Mouse (Mus musculus) layer of hippocampus, postnatal 36 days (tissue): ENCODE measurements at regions not wholly inside any gene's neighbourhood (a gene's known extent, or its start where the extent isn't known, plus 50 kb on each side); places are given as distances from the start of the nearest gene placed in this dataset.

Experiments used
- DNase-seq, 2 experiments: peaks; one replicate each; pipeline ENCODE4 v3.0.0; 2022

DNA sequence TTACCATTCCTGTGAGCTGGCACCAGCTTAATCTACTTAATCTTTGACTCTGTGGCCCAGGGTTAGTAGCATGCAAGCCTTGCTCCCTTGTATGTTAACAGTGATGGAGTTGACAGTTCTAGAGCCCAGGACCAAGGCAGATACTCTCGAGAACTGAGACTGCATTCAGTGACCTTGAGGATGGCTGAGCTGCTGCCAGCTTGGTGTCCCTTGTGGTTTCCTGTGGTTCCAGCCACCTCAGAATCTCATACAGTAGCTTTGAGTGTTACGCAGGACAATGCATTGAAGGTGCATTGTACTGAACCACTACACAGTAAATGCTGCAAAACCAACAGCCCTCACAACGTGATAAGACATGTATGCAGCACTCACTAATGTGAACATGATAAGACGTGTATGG, 90.6 kb downstream of the Zfp706 start:
- DNase-seq = no peak

DNA sequence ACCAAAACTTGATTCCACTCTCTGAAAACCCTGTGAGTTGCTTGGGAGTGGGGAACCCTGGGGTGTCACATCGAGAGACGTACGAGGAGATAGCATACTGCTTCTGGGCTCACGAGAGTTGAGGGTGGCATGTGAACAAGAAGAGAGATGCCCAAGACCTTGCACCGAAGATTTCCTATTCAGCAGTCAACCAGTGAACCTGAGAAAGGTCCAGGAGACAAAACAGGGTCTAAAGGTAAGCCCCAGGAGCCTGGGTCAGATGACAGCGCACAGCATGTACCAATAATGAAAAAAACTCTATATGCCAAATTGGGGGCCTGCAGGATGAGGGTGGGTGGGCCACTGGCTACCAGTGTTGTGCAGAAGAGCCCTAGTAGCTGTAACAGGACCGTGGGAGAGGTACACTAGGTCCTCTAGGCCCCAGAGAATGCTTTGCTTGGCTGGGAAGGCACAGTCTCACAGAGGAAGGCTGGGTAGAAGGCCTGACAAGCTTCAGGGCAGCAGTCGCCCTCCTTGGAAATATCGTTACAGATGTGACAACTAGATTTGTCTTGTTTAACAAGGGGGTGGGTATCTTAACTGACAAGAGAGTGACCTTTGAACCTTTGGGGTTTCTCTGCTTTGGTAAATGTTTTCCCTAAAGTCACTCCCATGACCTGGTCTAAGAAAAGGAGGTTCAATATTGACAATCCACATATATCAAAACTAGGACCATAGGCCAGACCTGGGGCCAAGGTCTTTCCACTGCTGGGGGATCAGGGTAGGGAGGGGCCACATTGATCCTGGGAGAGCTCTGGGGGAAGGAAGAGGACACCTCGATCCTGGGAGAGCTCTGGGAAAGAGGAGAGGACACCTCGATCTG, 93.1 kb downstream of the Zfp706 start:
- no peak for DNase-seq

DNA sequence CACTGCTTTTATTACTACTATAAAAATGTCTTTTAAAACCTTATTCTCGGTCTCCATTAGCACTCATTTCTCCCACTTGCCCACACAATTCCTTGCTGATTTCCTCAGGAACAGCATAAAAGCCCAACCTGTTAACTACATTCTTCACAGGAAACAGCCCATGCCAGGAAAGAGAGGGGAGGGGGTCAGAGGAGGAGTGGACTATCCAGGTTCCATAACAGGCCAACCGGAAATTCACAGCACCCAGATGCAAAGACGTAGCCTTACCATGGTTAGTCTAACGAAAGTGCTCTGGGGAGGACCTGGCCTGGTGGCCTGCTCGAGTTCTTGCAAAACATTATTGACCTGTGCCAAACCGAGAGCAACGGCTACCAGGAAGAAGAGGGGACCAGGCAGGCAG, 94.3 kb downstream of the Zfp706 start:
- no peak for DNase-seq

DNA sequence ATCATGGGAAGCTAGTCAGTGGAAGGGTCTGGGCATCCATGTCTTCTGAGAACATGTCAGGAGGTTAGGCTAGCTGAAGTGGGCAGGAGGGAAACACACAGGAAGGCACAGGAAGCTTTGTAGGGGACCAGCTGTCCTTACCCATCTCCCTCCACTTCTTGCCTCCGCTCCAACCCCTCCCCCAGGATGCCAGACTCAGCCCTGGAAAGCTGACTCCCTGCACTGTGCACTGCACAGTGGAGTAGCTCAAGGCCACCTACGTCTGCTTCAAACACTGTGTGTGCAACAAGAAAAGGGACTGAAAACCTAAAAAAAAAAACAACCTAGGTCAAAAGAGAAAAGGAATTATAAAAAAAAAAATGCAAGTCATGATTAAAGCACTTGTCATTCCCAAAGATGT, 97.3 kb downstream of the Zfp706 start:
- DNase-seq = no peak

DNA sequence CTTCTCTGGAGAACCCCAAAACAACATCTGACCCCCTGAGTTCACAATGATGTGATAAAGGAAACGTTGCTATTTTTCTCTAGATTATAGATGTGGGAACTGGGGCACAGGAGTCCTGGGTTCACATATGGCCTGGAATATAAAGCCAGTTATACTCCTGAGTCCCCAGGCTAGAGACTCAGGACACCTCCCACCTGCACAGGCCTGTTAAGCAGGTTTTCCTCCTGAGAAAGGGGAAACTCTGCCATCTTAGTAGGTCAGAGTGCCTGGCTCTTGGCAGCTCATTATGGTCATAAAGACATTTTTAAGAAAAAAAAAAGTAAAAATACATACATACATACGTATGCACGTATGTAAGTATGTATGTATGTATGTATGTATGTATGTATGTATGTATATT, 98.1 kb downstream of the Zfp706 start:
- DNase-seq = no peak

DNA sequence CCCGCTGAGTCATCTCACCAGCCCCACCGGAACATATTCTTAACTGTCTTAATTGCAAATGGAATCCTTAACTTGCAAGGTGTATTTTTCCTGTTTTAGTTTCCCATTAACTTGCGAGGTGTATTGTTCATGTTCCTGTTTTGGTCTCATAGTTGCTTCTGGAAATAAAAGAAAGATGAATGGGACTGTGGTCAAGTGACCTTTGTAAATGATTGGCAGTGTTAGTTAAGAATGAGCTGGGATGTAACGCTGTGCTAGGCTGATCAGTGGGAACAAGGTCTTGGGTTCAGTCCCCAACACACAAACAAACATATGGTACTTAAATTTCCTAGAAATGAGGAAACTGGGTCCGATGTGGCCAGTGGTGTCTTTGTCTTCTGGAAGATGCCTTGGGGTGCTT, 100.8 kb downstream of the Zfp706 start:
- no peak for DNase-seq

DNA sequence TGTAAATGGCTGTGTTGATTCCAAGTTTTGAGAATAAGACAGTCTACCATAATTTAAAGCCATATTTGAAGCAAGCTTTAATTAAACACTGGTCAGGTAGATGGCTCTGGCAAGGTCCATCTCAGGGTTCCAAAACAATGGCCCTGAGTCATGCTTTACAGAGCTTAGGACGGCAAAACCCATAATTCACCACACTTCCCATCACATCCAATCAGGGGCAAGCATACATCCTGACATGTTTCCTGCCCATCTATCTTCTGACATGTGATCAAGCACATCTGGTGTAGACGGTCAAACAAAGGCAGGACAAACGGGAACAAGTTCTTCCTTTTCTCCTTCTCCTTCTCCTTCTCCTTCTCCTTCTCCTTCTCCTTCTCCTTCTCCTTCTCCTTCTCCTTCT, 101.5 kb downstream of the Zfp706 start:
- DNase-seq = no peak

DNA sequence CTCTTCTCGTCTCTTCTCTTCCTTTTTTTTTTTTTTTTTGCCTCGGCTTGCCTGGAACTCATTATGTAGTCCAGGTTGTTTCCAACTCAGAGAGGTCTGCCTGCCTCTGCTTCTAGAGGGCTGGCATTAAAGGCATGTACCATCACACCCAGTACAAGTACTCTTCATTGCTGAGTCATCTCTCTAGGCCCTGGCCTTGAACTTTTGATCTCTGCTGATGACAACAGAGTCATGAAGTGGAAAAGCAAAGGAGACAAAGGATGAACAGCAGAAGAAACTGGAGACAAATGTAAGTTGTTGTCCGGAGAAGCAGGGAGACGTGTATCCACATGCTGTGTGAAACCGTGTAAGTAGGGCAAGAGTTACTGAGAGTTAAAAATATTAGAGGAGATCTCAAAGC, 103.7 kb downstream of the Zfp706 start:
- DNase-seq = no peak

DNA sequence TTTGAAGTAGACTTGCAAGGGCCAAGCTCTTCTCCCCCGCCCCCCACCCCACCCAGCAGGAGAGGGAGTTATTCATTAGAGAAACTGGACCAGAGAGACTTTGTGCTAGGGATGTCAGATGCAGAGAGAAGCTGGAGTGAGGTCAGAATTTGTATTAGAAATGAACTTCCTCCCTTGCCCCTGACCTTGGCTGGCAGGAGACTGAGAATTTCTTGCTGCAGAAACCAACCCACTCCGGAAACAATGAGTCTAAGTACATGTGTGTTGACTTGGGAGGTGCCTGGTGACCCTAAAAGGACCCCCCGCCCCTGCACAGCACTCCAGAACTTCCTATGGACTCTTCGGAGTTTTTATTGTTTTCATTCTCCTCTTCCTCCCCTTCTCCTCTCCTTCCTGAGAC, 104.3 kb downstream of the Zfp706 start:
- no peak for DNase-seq

DNA sequence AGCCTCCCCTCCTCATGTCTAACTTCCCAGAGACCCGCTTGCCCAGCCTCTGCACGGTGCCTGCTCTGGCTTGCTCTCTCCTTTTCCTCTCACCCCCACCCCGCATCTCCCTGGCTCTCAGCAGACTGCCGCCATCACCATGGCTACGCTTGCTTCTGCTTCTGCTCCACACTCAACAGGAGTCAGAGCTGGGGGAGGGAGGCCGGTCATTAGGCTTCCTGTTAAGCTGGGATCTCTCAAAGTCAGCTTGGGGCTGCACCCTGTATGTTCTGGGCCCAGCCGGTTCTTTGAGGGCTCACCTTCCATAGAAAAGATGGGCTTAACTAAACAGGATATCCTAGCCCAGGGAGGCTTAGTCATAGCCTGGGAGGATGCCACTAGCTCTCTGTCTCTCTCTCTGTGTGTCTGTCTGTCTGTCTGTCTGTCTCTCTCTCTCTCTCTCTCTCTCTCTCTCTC, 105.7 kb downstream of the Zfp706 start:
- DNase-seq = peak; percentile 76 to 77

DNA sequence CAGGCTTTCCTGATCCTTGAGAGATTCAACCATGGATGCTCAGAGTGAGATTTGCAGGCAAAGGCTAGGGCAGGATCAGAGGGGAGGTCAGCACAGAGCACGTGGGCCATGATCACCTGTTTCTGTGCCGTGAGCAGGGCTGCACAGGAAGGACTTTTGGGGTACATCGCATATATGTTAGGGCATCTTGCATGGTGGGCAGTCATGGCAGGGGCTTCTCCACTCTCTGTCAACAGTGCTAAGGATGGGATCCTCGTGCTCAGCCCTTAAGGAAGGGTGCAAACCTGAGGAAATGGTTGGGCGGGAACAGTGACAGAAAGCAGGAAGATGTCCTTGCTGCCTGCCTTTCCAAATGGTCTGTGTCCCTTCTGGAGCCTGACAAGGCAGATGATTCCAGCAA, 106.2 kb downstream of the Zfp706 start:
- DNase-seq = no peak

DNA sequence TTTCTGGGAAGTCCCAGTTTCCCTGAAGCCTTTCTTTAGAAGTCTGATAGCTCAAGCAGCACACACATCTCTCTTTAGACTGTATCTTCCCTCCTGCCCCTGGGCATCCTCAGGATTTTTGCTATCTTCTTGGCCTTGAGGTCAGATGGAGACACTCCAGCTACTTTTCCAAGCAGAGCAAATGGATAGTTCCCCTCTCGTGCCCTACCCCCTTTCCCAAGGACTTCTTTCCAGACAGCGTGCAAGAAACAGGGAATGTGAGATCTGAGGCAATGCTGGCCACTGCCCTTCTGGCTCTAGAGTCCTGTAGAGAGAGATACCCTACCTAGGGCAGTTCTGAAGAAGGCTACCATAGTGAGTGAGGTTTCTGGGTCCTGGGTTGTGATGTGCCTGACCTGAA, 106.6 kb downstream of the Zfp706 start:
- no peak for DNase-seq

DNA sequence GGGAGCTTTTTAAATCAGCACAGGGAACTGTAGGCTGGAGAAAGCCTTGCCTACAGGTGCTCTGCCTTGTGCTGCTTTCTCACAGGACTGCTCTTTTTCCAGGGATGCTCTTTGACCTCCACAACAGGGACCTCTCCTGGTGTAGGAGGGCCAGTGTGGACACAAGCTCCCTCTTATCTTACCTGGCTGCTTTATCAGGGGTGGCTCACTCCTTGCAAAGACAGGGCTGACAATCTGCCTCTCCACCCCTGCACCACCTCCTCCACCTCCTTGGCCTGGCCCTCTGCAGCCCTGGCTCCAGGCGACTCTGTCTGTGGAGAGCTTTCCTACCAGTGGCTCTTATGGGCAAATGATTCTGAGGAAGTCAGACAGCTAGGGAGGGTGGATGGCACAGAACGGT, 107.7 kb downstream of the Zfp706 start:
- DNase-seq = no peak

DNA sequence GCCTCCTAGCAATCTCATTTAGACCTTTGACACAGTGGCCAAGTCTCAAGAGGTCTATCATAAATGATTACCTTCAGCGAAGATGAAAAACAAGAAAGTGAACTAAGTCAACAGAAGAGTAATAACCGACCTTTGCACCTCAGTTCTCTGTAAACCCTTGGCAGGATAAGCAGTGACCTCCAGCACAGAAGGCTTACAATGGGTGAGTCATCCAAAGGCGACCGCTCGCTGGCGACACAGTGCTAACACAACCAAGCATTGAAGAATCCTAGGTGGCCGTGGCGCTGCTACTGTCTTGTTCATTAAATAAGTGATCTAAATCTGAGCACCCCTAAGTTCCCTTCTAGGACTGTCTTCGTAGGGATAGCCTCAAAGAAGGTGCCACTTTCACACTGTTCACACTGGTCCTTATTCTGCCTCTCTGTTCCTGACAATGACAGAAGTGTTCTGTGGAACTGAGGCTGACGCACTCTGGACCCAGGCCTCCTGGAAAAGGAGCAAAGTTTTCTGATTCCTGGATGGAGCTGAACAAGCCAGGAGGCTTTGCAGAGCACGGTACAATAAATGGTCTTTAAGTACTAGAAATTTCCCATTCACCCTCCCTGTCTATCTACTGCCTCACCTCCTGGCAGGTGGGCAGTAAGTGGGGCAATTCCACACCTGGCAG, 108.6 kb downstream of the Zfp706 start:
- no peak for DNase-seq

DNA sequence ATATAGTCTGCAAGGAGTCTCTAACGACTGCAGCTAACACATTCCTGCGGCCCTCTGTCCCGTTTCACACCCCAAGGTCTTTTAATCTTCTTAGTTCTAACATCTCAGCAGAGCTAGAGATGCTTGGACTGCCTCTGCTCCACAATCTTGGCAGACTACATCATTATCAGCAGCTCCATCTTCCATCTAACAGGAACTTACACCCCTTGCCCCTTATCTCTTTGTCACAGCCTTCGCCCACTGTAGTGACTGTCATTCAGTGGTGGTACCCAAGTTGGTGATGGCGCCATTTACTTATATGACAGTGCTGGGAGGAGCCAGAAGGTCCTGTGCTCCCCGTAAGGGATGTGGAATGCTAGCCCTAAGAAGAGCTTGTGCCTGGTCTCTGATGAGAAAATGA, 109.2 kb downstream of the Zfp706 start:
- DNase-seq = no peak

DNA sequence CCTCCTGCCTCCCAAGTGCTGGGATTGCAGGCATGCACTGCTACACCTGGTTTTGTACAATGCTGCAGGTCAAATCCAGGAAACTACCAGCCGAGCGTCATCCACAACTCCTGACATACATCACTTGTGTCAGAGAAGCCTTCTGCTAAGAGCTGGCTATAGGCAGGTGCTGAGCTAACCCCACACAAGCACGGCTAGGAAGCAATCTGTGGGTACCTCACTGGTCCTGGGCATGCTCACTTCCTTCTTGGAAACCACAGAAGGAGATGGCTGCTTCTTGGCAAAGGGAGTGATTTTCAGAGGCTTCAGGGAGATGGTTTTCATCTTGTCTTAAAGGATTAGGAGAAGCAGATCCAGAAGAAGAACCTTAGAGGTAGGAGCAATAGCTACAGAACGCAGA, 111.3 kb downstream of the Zfp706 start:
- DNase-seq = no peak

DNA sequence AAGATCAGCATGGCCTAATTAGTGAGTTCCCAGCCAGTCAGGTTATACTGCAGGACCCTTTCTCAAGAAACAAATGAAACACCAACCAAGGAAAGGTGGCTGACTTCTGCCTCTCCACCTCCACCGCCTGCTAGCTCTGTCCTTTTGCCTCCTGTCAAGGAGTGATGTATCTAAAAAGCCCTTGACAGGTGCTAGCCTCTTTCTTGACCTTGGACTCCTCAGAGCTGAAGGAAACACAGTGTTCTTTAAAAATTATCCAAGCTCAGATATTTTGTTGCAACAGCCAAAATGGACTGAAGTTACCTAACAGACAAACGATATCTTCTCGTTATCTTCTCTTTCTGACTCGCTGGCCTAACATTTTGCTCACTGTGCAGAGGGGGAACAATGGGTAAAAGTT, 112.5 kb downstream of the Zfp706 start:
- no peak for DNase-seq

DNA sequence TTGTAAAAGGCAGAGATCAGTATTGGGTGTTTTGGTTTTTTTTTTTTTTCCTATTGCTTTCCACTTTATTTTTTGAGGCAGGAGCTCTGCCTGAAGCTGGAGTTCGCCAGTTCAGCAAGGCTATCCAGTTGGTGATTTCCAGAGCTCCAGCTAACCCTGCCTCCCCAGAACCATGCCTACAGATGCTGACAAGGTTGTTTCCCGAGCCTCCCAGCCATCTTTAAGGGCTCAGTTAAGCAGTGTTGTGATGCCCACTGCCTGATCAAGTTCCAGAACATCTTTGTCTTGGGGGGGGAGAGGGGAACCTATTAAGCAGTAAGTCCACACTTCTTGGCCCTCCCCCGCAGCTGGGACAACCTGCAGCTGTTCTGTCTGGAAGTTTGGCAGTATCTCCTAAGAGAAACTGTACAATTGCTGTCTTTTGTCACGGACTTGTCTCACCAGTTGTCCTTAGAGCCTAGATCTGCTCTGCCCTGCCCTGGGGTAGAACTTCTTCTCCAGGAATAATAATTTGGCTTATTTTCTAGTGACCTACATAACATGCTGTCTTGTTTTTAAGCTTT, 114.1 kb downstream of the Zfp706 start:
- no peak for DNase-seq

DNA sequence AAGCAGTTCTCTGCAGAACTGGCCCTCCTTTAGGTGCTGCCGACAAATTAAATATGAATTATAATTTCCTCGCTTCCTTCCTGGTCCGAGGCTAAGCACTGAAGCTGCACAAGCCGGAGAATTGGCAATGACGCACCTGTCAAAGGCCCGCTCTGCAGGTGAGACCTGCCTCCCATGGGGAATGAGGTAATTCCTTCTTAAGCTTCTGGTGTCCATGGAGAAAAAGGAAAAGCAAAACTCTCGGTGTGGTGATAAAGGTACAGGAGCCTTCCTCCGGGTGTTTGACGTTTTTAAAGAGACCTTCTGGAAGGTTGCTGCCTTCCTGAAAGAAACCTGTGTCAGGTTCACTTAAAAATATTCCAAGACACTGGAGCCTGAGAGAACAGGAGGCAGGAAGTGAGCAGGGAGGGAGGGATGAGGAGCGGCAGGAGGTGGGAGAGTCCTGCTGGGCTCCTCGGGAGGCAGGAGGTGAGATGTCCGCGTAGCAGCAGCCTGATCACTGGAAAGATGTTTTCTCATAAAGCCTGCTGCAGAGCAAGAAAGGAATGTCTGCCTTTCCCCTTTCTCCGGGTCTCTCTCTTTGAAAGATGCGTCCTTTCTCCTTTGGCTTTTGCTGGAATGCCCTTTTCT, 114.9 kb downstream of the Zfp706 start:
- DNase-seq = no peak

DNA sequence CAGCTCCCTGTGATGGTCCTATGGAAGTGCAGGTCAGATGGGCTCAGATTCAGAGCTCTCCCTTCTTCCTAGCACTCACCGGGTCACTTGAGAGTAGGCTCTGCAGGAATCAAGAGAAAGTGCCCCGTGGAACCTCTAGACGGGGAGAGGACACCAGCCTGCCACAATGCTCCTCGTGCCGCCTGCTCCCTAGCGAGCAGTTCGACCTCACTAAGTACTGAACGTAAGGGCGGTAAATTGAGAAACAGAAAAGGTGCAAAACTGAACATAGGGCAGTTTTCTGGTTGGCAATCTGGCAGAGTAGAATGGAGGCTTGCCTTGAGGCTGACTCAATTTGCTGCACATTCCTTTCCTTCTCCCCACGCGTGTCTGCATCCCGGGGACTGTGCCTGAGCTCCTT, 115.7 kb downstream of the Zfp706 start:
- no peak for DNase-seq

DNA sequence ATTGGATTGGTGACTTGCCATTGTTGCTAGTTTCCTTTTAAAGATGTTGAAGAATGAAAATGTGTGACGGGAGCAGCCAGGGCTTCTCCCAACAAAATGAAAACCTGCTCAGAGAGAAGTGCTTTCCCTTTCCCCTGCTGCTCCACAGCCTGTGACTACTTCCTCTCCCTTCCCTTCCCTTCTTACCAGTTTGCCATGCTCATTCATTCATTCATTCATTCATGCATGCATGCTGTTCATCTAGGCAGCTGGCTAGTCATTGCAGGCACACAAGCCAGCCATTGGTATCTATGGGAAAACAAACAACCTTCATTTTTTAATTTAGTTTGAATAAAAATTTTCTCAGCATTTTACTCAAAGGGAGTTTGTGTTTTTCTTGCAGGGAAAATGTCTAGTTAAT, 116.3 kb downstream of the Zfp706 start:
- DNase-seq = no peak

DNA sequence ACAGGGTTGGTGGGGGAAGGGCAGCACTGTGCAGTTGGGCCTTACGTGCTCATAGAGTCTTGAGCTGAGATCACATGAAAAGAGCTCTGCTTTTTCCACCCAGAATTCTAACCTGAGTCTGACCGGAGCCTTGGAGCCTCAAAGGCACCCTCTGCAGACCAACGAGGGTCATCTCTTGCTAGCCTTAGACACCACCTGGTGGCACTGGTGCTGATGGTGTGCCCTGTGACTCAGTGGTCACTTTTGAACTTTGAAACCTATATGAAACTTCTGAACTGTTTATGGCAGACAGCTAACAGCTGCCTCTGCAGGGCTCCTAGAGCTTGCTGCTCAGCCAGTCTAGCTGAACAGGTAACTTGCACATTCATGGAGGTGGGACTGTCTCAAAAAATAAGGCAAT, 118.5 kb downstream of the Zfp706 start:
- DNase-seq = no peak

DNA sequence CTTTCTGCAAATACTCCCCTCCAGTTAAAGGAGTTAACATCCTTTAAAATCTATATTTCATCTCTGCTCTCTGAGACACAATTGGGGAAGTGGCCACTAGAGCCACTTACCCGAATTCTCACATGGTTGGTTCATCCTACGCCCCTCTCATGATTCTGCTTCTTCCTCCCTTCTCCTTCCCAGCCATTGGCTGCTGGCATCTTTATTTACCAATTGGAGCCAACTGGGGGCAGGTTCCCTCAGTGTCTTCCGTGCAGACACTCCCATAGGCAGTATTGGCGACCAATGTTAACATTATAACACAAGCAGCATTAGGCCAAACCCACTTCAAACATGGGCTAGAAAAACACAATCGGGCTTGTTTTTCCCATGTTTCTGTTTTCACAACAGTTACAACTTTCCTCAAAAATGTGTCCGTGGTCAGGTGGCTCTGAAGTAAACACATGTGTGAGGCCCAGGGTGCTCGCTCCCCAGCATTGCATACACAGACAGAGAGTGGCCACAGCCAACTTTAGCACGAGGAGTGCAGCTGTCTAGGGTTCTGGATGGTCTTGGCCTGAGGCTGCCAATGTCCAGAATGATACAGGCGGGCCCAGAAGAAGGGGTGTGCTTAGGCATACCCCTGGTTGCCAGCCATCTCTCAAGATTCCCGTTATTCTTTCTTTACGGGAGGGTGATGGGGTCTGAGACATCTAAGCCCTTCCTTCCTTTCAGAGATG, 119.1 kb downstream of the Zfp706 start:
- no peak for DNase-seq
